Mouse (Mus musculus) lung, postnatal 0 days (tissue): ENCODE results near the gene Tnni1.

Experiments used
- CTCF ChIP-seq: IDR thresholded peaks from 2 replicates; pipeline ENCODE4 v1.5.1; 2016; ENCODE audit warnings: antibody characterized with exemption, mild to moderate bottlenecking
- EP300 ChIP-seq: IDR thresholded peaks from 2 replicates; pipeline ENCODE4 v1.6.1; 2016; ENCODE audit warnings: antibody characterized with exemption, mild to moderate bottlenecking, control low read depth

GRCm38 (mm10) chr1:135857137-135857775, 78.0 kb downstream of the Tnni1 start:
- no peak for TF ChIP-seq EP300
- no peak for TF ChIP-seq CTCF
